Mouse (Mus musculus): ENCODE measurements at regions not wholly inside any gene's neighbourhood (a gene's known extent, or its start where the extent isn't known, plus 50 kb on each side); places are given as distances from the start of the nearest gene placed in this dataset.

GRCm38 (mm10) chr4:84768161-84768560 is 93.1 kb upstream of the Bnc2 start:
- no peak for TF ChIP-seq CTCF (IDR thresholded peaks at IDR 0.05; ENCODE audit: borderline replicate concordance, extremely low read depth, insufficient read depth, insufficient read length)
- no peak for TF ChIP-seq POLR2A (IDR thresholded peaks at IDR 0.05; ENCODE audit: borderline replicate concordance, extremely low read depth, insufficient read depth, insufficient read length, poor library complexity, severe bottlenecking)

All from brain, embryonic 14.5 days (tissue).